Mouse (Mus musculus) myocyte (in vitro differentiated cells): ENCODE measurements at regions not wholly inside any gene's neighbourhood (a gene's known extent, or its start where the extent isn't known, plus 50 kb on each side); places are given as distances from the start of the nearest gene placed in this dataset.

Experiments
- CEBPB ChIP-seq: IDR thresholded peaks from 2 replicates; pipeline ENCODE4 v1.6.1; 2011; ENCODE audit warnings: mild to moderate bottlenecking, moderate library complexity; ENCODE audit not compliant: poor library complexity, insufficient read depth, severe bottlenecking
- MYOG ChIP-seq, 3 experiments: IDR thresholded peaks; one replicate each; pipeline ENCODE4 v1.6.1; 2011; ENCODE audit warnings: control low read depth in 2 of 3, low read depth in 2 of 3, mild to moderate bottlenecking in 2 of 3; ENCODE audit not compliant: insufficient read length in 2 of 3, control insufficient read depth in 1 of 3, insufficient read depth in 1 of 3
- POLR2AphosphoS2 ChIP-seq: IDR thresholded peaks from one replicate; pipeline ENCODE4 v1.6.1; 2011; ENCODE audit warnings: low read depth, control low read depth; ENCODE audit not compliant: insufficient read length

DNA sequence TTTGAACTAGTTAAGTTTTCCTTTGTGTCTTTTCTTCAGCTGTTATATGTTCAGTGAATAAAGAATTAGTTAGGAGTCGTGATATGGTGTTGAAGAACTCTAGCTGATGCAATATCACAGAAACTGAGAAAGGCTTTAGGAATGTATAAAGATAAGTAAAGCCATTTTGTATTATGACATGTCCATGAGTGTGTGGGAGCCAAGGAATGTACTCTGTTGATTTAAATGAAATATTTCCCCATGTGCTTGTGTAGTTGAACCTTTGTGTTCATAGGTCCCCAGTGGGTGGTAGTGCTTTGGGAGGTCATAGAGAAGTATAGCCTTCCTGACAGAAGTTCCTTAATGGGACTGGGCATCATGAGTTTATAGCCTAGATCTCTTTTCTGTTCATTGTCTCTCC, 542.2 kb downstream of the Serpinb8 start:
- TF ChIP-seq CEBPB (no peak), MYOG (IDR thresholded peaks at IDR 0.05; ENCODE audit: control insufficient read depth in 1 of 3, insufficient read depth in 1 of 3, insufficient read length in 2 of 3, low read depth in 2 of 3) (no peak), POLR2AphosphoS2 (no peak)
